Mouse (Mus musculus) liver, adult 2 months (tissue): ENCODE results near the gene Elavl1. TPM values are rescaled to one million over a fixed set of nuclear protein-coding genes. Genes with fewer than 3 reads are reported as not detected.

Source experiments
- DNase-seq: peaks from one replicate; pipeline ENCODE4 v3.0.0-alpha.2; 2011; ENCODE audit warnings: low read depth, low spot score; ENCODE audit errors: extremely low read depth
- H3K27ac ChIP-seq: fragments of 200-500 bp; replicated peaks from 2 replicates; pipeline ENCODE4 v1.5.1; 2012; ENCODE audit warnings: low read depth, mild to moderate bottlenecking, control low read depth, inconsistent platforms, low read length; ENCODE audit not compliant: insufficient read depth
- H3K27me3 ChIP-seq: fragments of 200-500 bp; 2 replicates; pipeline ENCODE4 v1.6.1; 2012; ENCODE audit warnings: mild to moderate bottlenecking, moderate library complexity, low read length, inconsistent platforms; ENCODE audit not compliant: control insufficient read depth, insufficient read depth
- H3K36me3 ChIP-seq: fragments of 200-500 bp; 2 replicates; pipeline ENCODE4 v1.6.1; 2012; ENCODE audit warnings: low read length, inconsistent platforms; ENCODE audit not compliant: control insufficient read depth, insufficient read depth
- H3K4me1 ChIP-seq: fragments of 200-500 bp; 2 replicates; pipeline ENCODE4 v1.6.1; 2011; ENCODE audit warnings: low read length; ENCODE audit not compliant: control insufficient read depth, insufficient read depth
- H3K4me3 ChIP-seq: fragments of 200-500 bp; 2 replicates; pipeline ENCODE4 v1.5.1; 2011; ENCODE audit warnings: low read depth, mild to moderate bottlenecking, control low read depth, low read length, moderate library complexity; ENCODE audit not compliant: insufficient read depth
- H3K79me2 ChIP-seq: fragments of 200-500 bp; 2 replicates; pipeline ENCODE4 v1.6.1; 2012; ENCODE audit warnings: inconsistent platforms, mild to moderate bottlenecking, low read length, moderate library complexity; ENCODE audit not compliant: control insufficient read depth, insufficient read depth
- H3K9ac ChIP-seq: fragments of 200-500 bp; 2 replicates; pipeline ENCODE4 v1.6.1; 2012; ENCODE audit warnings: low read depth, mild to moderate bottlenecking, control low read depth, inconsistent platforms, low read length
- CTCF ChIP-seq: fragments of 200-500 bp; IDR thresholded peaks from 2 replicates; pipeline ENCODE4 v1.5.1; 2011; ENCODE audit warnings: low read depth, low read length, control low read depth
- POLR2A ChIP-seq: fragments of 200-500 bp; IDR thresholded peaks from 2 replicates; pipeline ENCODE4 v1.6.1; 2011; ENCODE audit warnings: low read length, control low read depth; ENCODE audit not compliant: insufficient read depth; ENCODE audit errors: extremely low read depth
- WGBS: fragments of 180-500 bp; shearing (Covaris S2); methylation state at CpG from one replicate; pipeline ENCODE4 v1.1.7; 2018; 5-methylcytosine and 5-hydroxymethylcytosine counted together
- polyA plus RNA-seq: library from polyadenylated mRNA; depleted of rRNA; stranded (reverse); fragments of >200 nt; gene quantifications from 2 replicates; pipeline ENCODE4 v1.2.3, GENCODE M21; 2012
- total RNA-seq: library from RNA; depleted of rRNA; stranded (reverse); fragments of >200 nt; gene quantifications from 2 replicates; pipeline ENCODE4 v1.2.3, GENCODE M21; 2014

The Elavl1 gene
- total and polyA plus RNA-seq, 2 experiments = 18.8 to 23.0 TPM

DNA sequence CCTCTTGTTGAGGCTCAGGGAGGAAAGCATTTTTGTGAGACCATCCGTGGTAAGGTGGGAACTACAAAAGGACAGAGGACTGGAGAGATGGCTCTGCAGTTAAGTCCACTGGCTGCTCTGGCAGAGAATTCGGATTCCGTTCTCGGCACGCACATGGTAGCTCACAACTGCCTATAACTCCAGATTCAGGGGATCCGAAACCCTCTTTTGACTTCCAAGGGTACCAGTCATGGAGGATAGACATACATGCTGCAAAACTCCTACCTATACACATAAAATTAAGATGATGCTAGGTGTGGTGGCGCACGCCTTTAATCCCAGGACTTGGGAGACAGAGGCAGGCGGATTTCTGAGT lies 49.1 kb downstream of the Elavl1 start:
- peaks cover 4% of the 10 kb centered on the region; the same call in 1 of the 2 replicates for H3K4me1 ChIP-seq
- H3K27ac ChIP-seq = peak overlapping the region; percentile 78
- peak overlapping the region; percentile 56 for H3K4me3 ChIP-seq
- no peak for DNase-seq
- peak overlapping the region; percentile 63 for H3K9ac ChIP-seq
- H3K79me2 ChIP-seq = peaks cover 3% of the 10 kb centered on the region; the same call in 1 of the 2 replicates
- 20% methylated on average over 9 of the region's 9 CpGs for WGBS
- no peak for TF ChIP-seq POLR2A
- no peak for TF ChIP-seq CTCF
- no peaks in the 10 kb centered on the region for H3K27me3 ChIP-seq
- peaks cover 13% of the 10 kb centered on the region for H3K36me3 ChIP-seq

GRCm38 (mm10) chr8:4275275-4276110 lies 49.7 kb downstream of the Elavl1 start, which contains the start of gene Timm44:
Gene Timm44 (minus strand): TSS chr8:4275913.
- peak; percentile 88 for DNase-seq
- Histone ChIP-seq H3K27me3 (no peaks in the 10 kb centered on the region), H3K79me2 (peaks cover 3% of the 10 kb centered on the region; the same call in 1 of the 2 replicates), H3K9ac (peak within 1 kb of the TSS; percentile 70), H3K36me3 (peaks cover 16% of the 10 kb centered on the region), H3K4me3 (peak within 1 kb of the TSS; percentile 56), H3K4me1 (peaks cover 4% of the 10 kb centered on the region; the same call in 1 of the 2 replicates), H3K27ac (peak within 1 kb of the TSS; percentile 78)
- TF ChIP-seq CTCF (no peak), POLR2A (peak; percentile 46; the same call in 1 of the 2 replicates)
- WGBS = under 1% methylated on average over 39 of the region's 39 CpGs

DNA sequence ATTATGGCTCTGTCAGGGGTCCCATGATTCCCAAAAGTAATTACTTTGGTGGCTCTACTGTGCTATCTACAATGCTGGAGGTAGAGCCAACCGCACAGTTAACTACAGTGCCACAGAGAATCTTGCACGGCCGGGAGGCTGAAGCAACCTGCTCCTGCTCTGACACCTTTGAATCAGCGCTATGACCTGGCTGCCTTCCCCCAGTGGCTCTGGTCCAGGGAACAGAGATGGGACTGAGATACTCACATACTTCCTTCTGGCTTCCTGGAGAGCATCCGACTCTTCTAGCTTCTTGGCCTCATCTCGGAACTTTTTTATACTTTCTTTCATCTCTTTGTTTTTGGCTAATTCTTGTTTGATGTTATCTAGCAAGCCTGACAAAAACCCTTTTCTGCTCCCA lies 55.6 kb downstream of the Elavl1 start:
- Histone ChIP-seq H3K79me2 (peaks cover under 1% of the 10 kb centered on the region; the same call in 1 of the 2 replicates), H3K27ac (no peak overlapping the region), H3K36me3 (peaks cover 48% of the 10 kb centered on the region), H3K27me3 (no peaks in the 10 kb centered on the region), H3K4me3 (no peak overlapping the region), H3K9ac (no peak overlapping the region), H3K4me1 (peaks cover 1% of the 10 kb centered on the region; the same call in 1 of the 2 replicates)
- no peak for DNase-seq
- 66% methylated on average over 6 of the region's 6 CpGs for WGBS
- no peak for TF ChIP-seq CTCF
- TF ChIP-seq POLR2A = no peak

GRCm38 (mm10) chr8:4267627-4268026 lies 57.6 kb downstream of the Elavl1 start:
- Histone ChIP-seq H3K36me3 (peaks cover 40% of the 10 kb centered on the region), H3K9ac (no peak overlapping the region), H3K4me3 (no peak overlapping the region), H3K4me1 (no peaks in the 10 kb centered on the region), H3K79me2 (no peaks in the 10 kb centered on the region), H3K27me3 (no peaks in the 10 kb centered on the region), H3K27ac (no peak overlapping the region)
- TF ChIP-seq POLR2A (no peak), CTCF (peak; percentile 59)
- WGBS = 89% methylated on average over 15 of the region's 15 CpGs
- DNase-seq = no peak

- H3K4me1 ChIP-seq = no peaks in the 10 kb centered on the region
Measured at GRCm38 (mm10) chr8:4265160-4265914, 59.9 kb downstream of the Elavl1 start.

More at GRCm38 (mm10) chr8:4265160-4265914, 59.9 kb downstream of the Elavl1 start:
- TF ChIP-seq POLR2A (no peak), CTCF (no peak)
- Histone ChIP-seq H3K79me2 (no peaks in the 10 kb centered on the region), H3K27me3 (no peaks in the 10 kb centered on the region), H3K36me3 (peaks cover 37% of the 10 kb centered on the region), H3K27ac (no peak overlapping the region), H3K4me3 (no peak overlapping the region), H3K9ac (no peak overlapping the region)
- no peak for DNase-seq
- 92% methylated on average over 15 of the region's 15 CpGs for WGBS
